Mouse (Mus musculus): ENCODE data around the gene Elf2.

- no peak for TF ChIP-seq CTCF (IDR thresholded peaks at IDR 0.05)
- TF ChIP-seq POLR2A (IDR thresholded peaks at IDR 0.05; ENCODE audit: insufficient read depth, low read depth, low read length): no peak
Measured at GRCm38 (mm10) chr3:51358660-51359557, 18.4 kb upstream of the Elf2 start.

Data from heart, adult 2 months (tissue).